Mouse (Mus musculus) T-cell, adult 66 days (primary cell): ENCODE results near the gene Nts. TPM values are rescaled to one million over a fixed set of nuclear protein-coding genes. Genes with fewer than 3 reads are reported as not detected.

ENCODE experiments used
- total RNA-seq, 2 experiments: library from RNA; stranded (reverse); gene quantifications; 3 replicates in 1 of 2; 4 replicates in 1 of 2; pipeline ENCODE4 v1.2.4; 2023

The Nts gene
- not detected for total RNA-seq

DNA sequence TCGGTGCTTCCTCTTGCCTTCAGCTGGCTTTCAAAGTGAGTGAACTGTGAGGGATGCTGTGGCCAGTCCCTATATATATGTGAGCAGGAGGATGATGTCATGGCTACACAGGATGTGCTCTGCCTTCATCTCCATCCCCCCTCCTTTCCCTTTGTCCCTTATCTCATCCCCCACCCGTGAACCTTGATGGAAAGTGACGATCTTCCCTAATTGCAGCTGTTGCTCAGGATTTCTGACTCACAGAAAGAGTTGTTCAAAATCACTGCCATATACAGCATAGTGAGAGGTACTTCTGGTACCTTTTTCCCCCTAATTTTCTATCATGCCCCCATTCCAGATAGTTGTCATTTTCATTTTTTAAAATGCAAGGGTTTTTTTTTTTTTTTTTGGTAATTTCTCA lies at the start of gene Nts:
Gene Nts (minus strand): TSS at position 101 of the 400 bp plus-strand sequence.

GRCm38 (mm10) chr10:102511807-102512461 lies 21.6 kb upstream of the Nts start, which contains the start of gene Rassf9:
Rassf9 (plus strand) TSS chr10:102512222.

Other genes starting within 250 kb of the Nts start
- gene Rassf9, start 21.7 kb upstream of the Nts start, total RNA-seq, result not detected